Mouse (Mus musculus): ENCODE data around the gene Rreb1. TPM values are rescaled to one million over a fixed set of nuclear protein-coding genes. Genes with fewer than 3 reads are reported as not detected.

The Rreb1 gene
- polyA plus RNA-seq, 2 experiments, result 19.0 to 21.4 TPM

- no peak for ATAC-seq (ENCODE audit: low FRiP score, low read depth)
- DNase-seq (ENCODE audit: low spot score), result no peak
- 88% methylated on average over 5 of the region's 5 CpGs for WGBS
These were observed 196.5 kb downstream of the Rreb1 start for GRCm38 (mm10) chr13:37974731-37975130.

GRCm38 (mm10) chr13:37979506-37979905 lies 201.3 kb downstream of the Rreb1 start:
- no peaks in the 10 kb centered on the region for H3K27me3 ChIP-seq (ENCODE audit: control insufficient read depth, insufficient read depth, low read length)
- no peak overlapping the region for H3K9ac ChIP-seq (ENCODE audit: low read depth, low read length, severe bottlenecking)
- WGBS, result 91% methylated on average over 12 of the region's 12 CpGs
- no peaks in the 10 kb centered on the region for H3K9me3 ChIP-seq (ENCODE audit: control insufficient read depth, low read length)
- H3K4me1 ChIP-seq (ENCODE audit: control insufficient read depth, insufficient read depth, low read length), result no peaks in the 10 kb centered on the region
- H3K36me3 ChIP-seq (ENCODE audit: control insufficient read depth, insufficient read depth, low read length), result peaks cover 78% of the 10 kb centered on the region
- H3K4me2 ChIP-seq (replicated peaks; ENCODE audit: low read depth, low read length, severe bottlenecking), result no peak overlapping the region
- H3K4me3 ChIP-seq (replicated peaks; ENCODE audit: low read length), result no peak overlapping the region
- DNase-seq (ENCODE audit: low spot score), result no peak
- no peak overlapping the region for H3K27ac ChIP-seq (replicated peaks; ENCODE audit: low read depth, low read length)
- TF ChIP-seq POLR2A (IDR thresholded peaks at IDR 0.05; ENCODE audit: borderline replicate concordance, extremely low read depth, insufficient read depth, insufficient read length), result no peak
- ATAC-seq (ENCODE audit: low FRiP score, low read depth), result no peak

More at GRCm38 (mm10) chr13:37974731-37975130, 196.5 kb downstream of the Rreb1 start:
- no peak overlapping the region for H3K4me2 ChIP-seq (replicated peaks; ENCODE audit: low read depth, low read length, severe bottlenecking)
- H3K4me3 ChIP-seq (replicated peaks; ENCODE audit: low read length), result no peak overlapping the region
- H3K27ac ChIP-seq (replicated peaks; ENCODE audit: low read depth, low read length), result no peak overlapping the region
- H3K9me3 ChIP-seq (ENCODE audit: control insufficient read depth, low read length), result no peaks in the 10 kb centered on the region
- no peaks in the 10 kb centered on the region for H3K27me3 ChIP-seq (ENCODE audit: control insufficient read depth, insufficient read depth, low read length)
- H3K4me1 ChIP-seq (ENCODE audit: control insufficient read depth, insufficient read depth, low read length), result 0 out of 2 replicates have a peak, but pooled peaks cover 3% of the 10 kb centered on the region
- peaks cover 42% of the 10 kb centered on the region for H3K36me3 ChIP-seq (ENCODE audit: control insufficient read depth, insufficient read depth, low read length)
- no peak for TF ChIP-seq POLR2A (IDR thresholded peaks at IDR 0.05; ENCODE audit: borderline replicate concordance, extremely low read depth, insufficient read depth, insufficient read length)
- no peak overlapping the region for H3K9ac ChIP-seq (ENCODE audit: low read depth, low read length, severe bottlenecking)

- no peaks in the 10 kb centered on the region for H3K4me1 ChIP-seq (ENCODE audit: control insufficient read depth, insufficient read depth, low read length)
- peaks cover 86% of the 10 kb centered on the region for H3K36me3 ChIP-seq (ENCODE audit: control insufficient read depth, insufficient read depth, low read length)
- WGBS, result 94% methylated on average over 10 of the region's 10 CpGs
- no peak for ATAC-seq (ENCODE audit: low FRiP score, low read depth)
- no peak overlapping the region for H3K27ac ChIP-seq (replicated peaks; ENCODE audit: low read depth, low read length)
- no peaks in the 10 kb centered on the region for H3K27me3 ChIP-seq (ENCODE audit: control insufficient read depth, insufficient read depth, low read length)
- no peak overlapping the region for H3K4me2 ChIP-seq (replicated peaks; ENCODE audit: low read depth, low read length, severe bottlenecking)
- no peak for TF ChIP-seq POLR2A (IDR thresholded peaks at IDR 0.05; ENCODE audit: borderline replicate concordance, extremely low read depth, insufficient read depth, insufficient read length)
- H3K4me3 ChIP-seq (replicated peaks; ENCODE audit: low read length), result no peak overlapping the region
- no peak for DNase-seq (ENCODE audit: low spot score)
- no peaks in the 10 kb centered on the region for H3K9me3 ChIP-seq (ENCODE audit: control insufficient read depth, low read length)
- no peak overlapping the region for H3K9ac ChIP-seq (ENCODE audit: low read depth, low read length, severe bottlenecking)
These were observed 202.1 kb downstream of the Rreb1 start for GRCm38 (mm10) chr13:37980346-37980745.

- Histone ChIP-seq H3K9ac (ENCODE audit: low read depth, low read length, severe bottlenecking) (no peak overlapping the region), H3K4me2 (replicated peaks; ENCODE audit: low read depth, low read length, severe bottlenecking) (no peak overlapping the region), H3K36me3 (ENCODE audit: control insufficient read depth, insufficient read depth, low read length) (peaks cover 86% of the 10 kb centered on the region), H3K27ac (replicated peaks; ENCODE audit: low read depth, low read length) (no peak overlapping the region), H3K9me3 (ENCODE audit: control insufficient read depth, low read length) (no peaks in the 10 kb centered on the region), H3K27me3 (ENCODE audit: control insufficient read depth, insufficient read depth, low read length) (no peaks in the 10 kb centered on the region), H3K4me1 (ENCODE audit: control insufficient read depth, insufficient read depth, low read length) (no peaks in the 10 kb centered on the region), H3K4me3 (replicated peaks; ENCODE audit: low read length) (no peak overlapping the region)
- DNase-seq (ENCODE audit: low spot score) (no peak), ATAC-seq (ENCODE audit: low FRiP score, low read depth) (no peak)
- TF ChIP-seq POLR2A (IDR thresholded peaks at IDR 0.05; ENCODE audit: borderline replicate concordance, extremely low read depth, insufficient read depth, insufficient read length), result no peak
- WGBS, result 93% methylated on average over 5 of the region's 5 CpGs
These were observed 202.9 kb downstream of the Rreb1 start for GRCm38 (mm10) chr13:37981063-37981462.

- H3K9me3 ChIP-seq (ENCODE audit: control insufficient read depth, low read length), result no peaks in the 10 kb centered on the region
- no peaks in the 10 kb centered on the region for H3K4me1 ChIP-seq (ENCODE audit: control insufficient read depth, insufficient read depth, low read length)
- no peak for TF ChIP-seq POLR2A (IDR thresholded peaks at IDR 0.05; ENCODE audit: borderline replicate concordance, extremely low read depth, insufficient read depth, insufficient read length)
- H3K4me2 ChIP-seq (replicated peaks; ENCODE audit: low read depth, low read length, severe bottlenecking), result no peak overlapping the region
- no peak for ATAC-seq (ENCODE audit: low FRiP score, low read depth)
- H3K27me3 ChIP-seq (ENCODE audit: control insufficient read depth, insufficient read depth, low read length), result no peaks in the 10 kb centered on the region
- peaks cover 93% of the 10 kb centered on the region for H3K36me3 ChIP-seq (ENCODE audit: control insufficient read depth, insufficient read depth, low read length)
- H3K9ac ChIP-seq (ENCODE audit: low read depth, low read length, severe bottlenecking), result no peak overlapping the region
- no peak overlapping the region for H3K4me3 ChIP-seq (replicated peaks; ENCODE audit: low read length)
- 86% methylated on average over 10 of the region's 10 CpGs for WGBS
- H3K27ac ChIP-seq (replicated peaks; ENCODE audit: low read depth, low read length), result no peak overlapping the region
- no peak for DNase-seq (ENCODE audit: low spot score)
These were observed 208.0 kb downstream of the Rreb1 start for GRCm38 (mm10) chr13:37986166-37986565.

- 86% methylated on average over 8 of the region's 8 CpGs for WGBS
These were observed 211.5 kb downstream of the Rreb1 start for GRCm38 (mm10) chr13:37989701-37990100.

More at GRCm38 (mm10) chr13:37989701-37990100, 211.5 kb downstream of the Rreb1 start:
- Histone ChIP-seq H3K4me2 (replicated peaks; ENCODE audit: low read depth, low read length, severe bottlenecking) (no peak overlapping the region), H3K9me3 (ENCODE audit: control insufficient read depth, low read length) (no peaks in the 10 kb centered on the region), H3K9ac (ENCODE audit: low read depth, low read length, severe bottlenecking) (no peak overlapping the region), H3K36me3 (ENCODE audit: control insufficient read depth, insufficient read depth, low read length) (peaks cover 68% of the 10 kb centered on the region), H3K4me3 (replicated peaks; ENCODE audit: low read length) (no peak overlapping the region), H3K27ac (replicated peaks; ENCODE audit: low read depth, low read length) (no peak overlapping the region), H3K4me1 (ENCODE audit: control insufficient read depth, insufficient read depth, low read length) (peaks cover 7% of the 10 kb centered on the region), H3K27me3 (ENCODE audit: control insufficient read depth, insufficient read depth, low read length) (no peaks in the 10 kb centered on the region)
- TF ChIP-seq POLR2A (IDR thresholded peaks at IDR 0.05; ENCODE audit: borderline replicate concordance, extremely low read depth, insufficient read depth, insufficient read length), result no peak
- ATAC-seq (ENCODE audit: low FRiP score, low read depth), result no peak
- DNase-seq (ENCODE audit: low spot score), result no peak
